Comparison of ENCODE assay signal across 23 mouse cellular contexts in the genomic region with DNA sequence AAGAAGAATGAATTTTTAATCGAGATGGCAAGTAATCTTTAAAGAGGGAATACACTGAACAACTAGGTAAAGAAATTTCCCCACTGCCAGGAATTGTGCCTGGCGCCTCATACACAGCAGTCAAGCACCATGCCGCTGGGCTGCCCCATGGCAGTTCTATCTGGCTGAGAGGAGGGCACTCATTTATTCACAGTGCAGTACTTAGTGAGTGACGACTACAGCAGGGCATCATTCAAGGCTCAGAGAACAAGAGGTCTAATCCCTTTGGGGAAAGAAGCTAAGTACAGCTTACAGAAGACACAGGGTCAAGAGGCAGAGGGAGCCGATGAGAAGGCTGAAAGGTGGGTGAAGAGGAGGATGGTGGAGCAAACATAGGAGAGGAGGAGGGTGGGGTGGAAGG.
"Had no signal": no experiment of that assay in that cellular context is flagged by ENCODE, and none has a peak within 500 bp of the region (broad histone marks: within the 10 kb centered on the region; RNA-seq: fewer than 3 reads in every experiment).

No protein-coding gene starts in this region.

- H3K27ac ChIP-seq: heart, embryonic 10.5 days; hindbrain, embryonic 12.5 days; hindbrain, embryonic 14.5 days; kidney, embryonic 15.5 days; kidney, postnatal 0 days; limb, embryonic 13.5 days; limb, embryonic 15.5 days; liver, embryonic 12.5 days had no signal

- H3K4me3 ChIP-seq: heart, embryonic 10.5 days; heart, embryonic 12.5 days; hindbrain, embryonic 12.5 days; kidney, embryonic 15.5 days; limb, embryonic 13.5 days; limb, embryonic 15.5 days; liver, embryonic 12.5 days had no signal

- H3K27me3 ChIP-seq: heart, embryonic 12.5 days; hindbrain, embryonic 12.5 days; kidney, embryonic 15.5 days; limb, embryonic 13.5 days; limb, embryonic 15.5 days; liver, embryonic 12.5 days had no signal

- H3K9me3 ChIP-seq: heart, embryonic 10.5 days; heart, embryonic 12.5 days; hindbrain, embryonic 12.5 days; kidney, embryonic 15.5 days; limb, embryonic 13.5 days; limb, embryonic 15.5 days; liver, embryonic 12.5 days had no signal

- H3K4me1 ChIP-seq: heart, embryonic 10.5 days; heart, embryonic 12.5 days; hindbrain, embryonic 12.5 days; kidney, embryonic 15.5 days; limb, embryonic 15.5 days; liver, embryonic 12.5 days had no signal

- H3K9ac ChIP-seq: heart, embryonic 12.5 days; hindbrain, embryonic 12.5 days; hindbrain, embryonic 14.5 days; kidney, embryonic 15.5 days; limb, embryonic 13.5 days; limb, embryonic 15.5 days; liver, embryonic 12.5 days had no signal

- H3K36me3 ChIP-seq: hindbrain, embryonic 12.5 days; limb, embryonic 15.5 days had no signal

- DNase-seq: gastrocnemius, postnatal 14 days; gastrocnemius, postnatal 36 days; heart, adult 18-20 months; heart, postnatal 10 days; heart, postnatal 36 days; kidney, adult 11 months; kidney, adult 2 months; kidney, adult 9 months; kidney, postnatal 14 days; kidney, postnatal 36 days; layer of hippocampus, postnatal 36 days; left cerebral cortex, postnatal 4 days had no signal

- H3K4me2 ChIP-seq: heart, embryonic 12.5 days; hindbrain, embryonic 12.5 days; hindbrain, embryonic 14.5 days; kidney, embryonic 15.5 days; limb, embryonic 13.5 days; limb, embryonic 15.5 days; liver, embryonic 12.5 days had no signal

- ATAC-seq: hindbrain, embryonic 16.5 days; intestine, embryonic 16.5 days; liver, embryonic 12.5 days had no signal
